Mouse (Mus musculus) thymus, adult 2 months (tissue): Measurements from ENCODE around the gene Kpna3.
"Not testable (repeated sequence)": the region's sequence is repeated elsewhere in the genome, so short reads cannot be mapped to it uniquely, and the experiment has no call there.

Experiments
- CTCF ChIP-seq: fragments of 200-500 bp; IDR thresholded peaks from 2 replicates; pipeline ENCODE4 v1.5.1; 2012; ENCODE audit warnings: mild to moderate bottlenecking, control low read depth, low read length, moderate library complexity, borderline replicate concordance; ENCODE audit not compliant: control insufficient read depth, poor library complexity, insufficient read depth; ENCODE audit errors: extremely low read depth
- POLR2A ChIP-seq: fragments of 200-500 bp; IDR thresholded peaks from 2 replicates; pipeline ENCODE4 v1.6.1; 2012; ENCODE audit warnings: mild to moderate bottlenecking, low read length, control low read depth, moderate library complexity; ENCODE audit not compliant: control insufficient read depth, poor library complexity, insufficient read depth; ENCODE audit errors: extremely low read depth

DNA sequence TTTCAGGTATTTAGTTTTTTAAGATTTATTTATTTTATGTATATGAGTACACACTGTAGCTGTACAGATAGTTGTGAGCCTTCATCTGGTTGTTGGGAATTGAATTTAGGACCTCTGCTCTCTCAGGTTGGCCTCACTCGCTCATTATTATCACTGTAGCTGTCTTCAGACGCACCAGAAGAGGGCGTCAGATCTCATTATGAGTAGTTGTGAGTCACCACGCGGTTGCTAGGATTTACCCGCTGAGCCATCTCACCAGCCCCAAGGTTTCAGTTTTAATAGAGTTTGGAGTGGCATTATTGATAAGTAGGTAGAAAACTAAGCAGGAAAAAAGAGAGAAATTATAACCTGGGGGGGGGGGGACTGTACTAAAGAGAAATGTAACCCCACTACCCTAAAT, 112.7 kb downstream of the Kpna3 start:
- TF ChIP-seq CTCF, POLR2A: not testable (repeated sequence)
